Mouse (Mus musculus) Patski (cell line): ENCODE data around the gene Brd2. TPM values are rescaled to one million over a fixed set of nuclear protein-coding genes. Genes with fewer than 3 reads are reported as not detected.
A peak's percentile ranks its signal among the peaks of the same experiment; 100 is the strongest.

Experiments
- ATAC-seq: fragments of 100-300 bp; one replicate; pipeline ENCODE4 v1.8.0; 2021
- CTCF ChIA-PET: fragments of 350-600 bp; sonication (Branson Sonifier 250); formaldehyde crosslinking; loops from one replicate; lab custom pipeline; 2022; ENCODE audit warnings: inconsistent platforms; lab: Charles Lee
- POLR2A ChIA-PET: fragments of 350-600 bp; sonication (Branson Sonifier 250); formaldehyde crosslinking; loops from one replicate; lab custom pipeline; 2022; ENCODE audit warnings: antibody characterized with exemption, inconsistent platforms; lab: Charles Lee
- DNase-seq: peaks from one replicate; pipeline ENCODE4 v3.0.0-alpha.2; 2011; ENCODE audit warnings: low read depth, low spot score
- H3K27me3 ChIP-seq: fragments of 371-371 bp; one replicate; pipeline ENCODE4 v1.5.1; 2021
- CTCF ChIP-seq: fragments of 100-300 bp; IDR thresholded peaks from one replicate; pipeline ENCODE4 v1.5.1; 2021
- in situ Hi-C: fragments of 300-500 bp; cut with MboI; formaldehyde crosslinking; loops from 3 replicates; pipeline ENCODE4 v1.11.1; 2018; ENCODE audit warnings: low pct_unique_long_range_greater_than_20kb, mixed read lengths
- polyA plus RNA-seq: library from polyadenylated mRNA; unstranded; gene quantifications from one replicate; pipeline ENCODE4 v1.2.3, GENCODE M21; 2021

The Brd2 gene
- polyA plus RNA-seq, 1 experiment from 2014 or later = 239 TPM

DNA sequence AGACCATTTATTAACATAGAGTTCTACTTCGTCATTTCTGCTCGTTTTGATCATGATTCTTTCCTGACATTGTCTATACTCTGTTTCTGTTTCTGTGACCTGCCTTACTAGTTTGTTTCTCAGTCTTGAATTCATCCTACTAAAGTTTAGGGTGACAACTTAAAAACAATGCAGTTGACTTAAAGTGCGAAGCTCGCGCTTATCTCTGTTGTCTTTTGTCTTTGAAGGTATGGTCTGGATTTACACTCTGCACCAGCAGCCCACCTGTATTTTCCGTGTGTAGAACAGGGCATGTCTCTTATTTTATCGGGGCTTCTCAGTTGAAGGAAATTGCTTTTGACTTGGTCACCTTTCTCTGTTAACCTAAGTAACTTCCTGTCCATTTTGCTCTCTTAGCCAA lies 677 bp upstream of the Brd2 start:
- CTCF ChIA-PET = interaction anchor here (1.1 to 4.4 kb wide), 2 partner anchors 11 kb away, joined by 3 to 33 read pairs; no protein-coding TSS in a partner anchor
- no peak for TF ChIP-seq CTCF
- DNase-seq (no peak), ATAC-seq (no peak)
- no peaks in the 10 kb centered on the region for H3K27me3 ChIP-seq
- in situ Hi-C loops = loop anchor here (25.0 kb wide), 1 partner anchor 1789 kb away; the partner anchor contains the start of genes Atat1, Mrps18b and Ppp1r10
- POLR2A ChIA-PET = interaction anchor here (0.8 kb wide), 1 partner anchor 12 kb away, joined by 3 read pairs; no protein-coding TSS in a partner anchor

DNA sequence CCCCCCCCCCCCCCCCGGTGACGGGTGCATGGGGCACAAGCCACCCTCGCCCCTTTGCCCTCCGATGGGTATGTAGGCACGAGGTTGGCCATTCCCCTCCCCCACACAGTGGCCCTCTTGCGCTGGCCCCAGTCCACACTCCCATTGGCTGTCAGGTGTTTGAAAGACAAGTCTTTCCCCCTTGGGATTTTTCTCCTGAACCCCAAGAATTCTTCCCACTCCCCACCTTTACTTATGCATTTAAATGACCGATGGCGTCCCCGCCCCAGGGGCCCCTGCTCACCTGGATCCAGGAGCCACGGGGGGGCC lies 601 bp downstream of the Brd2 start:
- in situ Hi-C loops = loop anchor here (25.0 kb wide), 1 partner anchor 1790 kb away; the partner anchor contains the start of genes Atat1, Mrps18b and Ppp1r10
- CTCF ChIA-PET = interaction anchor here (6.9 kb wide), 1 partner anchor 12 kb away, joined by 42 read pairs; no protein-coding TSS in a partner anchor

GRCm38 (mm10) chr17:34121172-34121878 lies 1.1 kb downstream of the Brd2 start:
- TF ChIP-seq CTCF = no peak
- in situ Hi-C loops = loop anchor here (25.0 kb wide), 1 partner anchor 1791 kb away; the partner anchor contains the start of genes Atat1, Mrps18b and Ppp1r10
- ATAC-seq = peak; percentile 27
- peak; percentile 85 for DNase-seq
- ChIA-PET CTCF (interaction anchor here (6.9 kb wide), 1 partner anchor 13 kb away, joined by 42 read pairs; no protein-coding TSS in a partner anchor), POLR2A (interaction anchor here (0.7 to 1.4 kb wide), 6 partner anchors 9 to 93 kb away, joined by 3 to 5 read pairs (median 4); no protein-coding TSS in a partner anchor)
- no peaks in the 10 kb centered on the region for H3K27me3 ChIP-seq

More for the DNA sequence above, 601 bp downstream of the Brd2 start:
- no peak for TF ChIP-seq CTCF
- POLR2A ChIA-PET = interaction anchor here (0.8 to 1.4 kb wide), 5 partner anchors 8 to 14 kb away, joined by 3 to 5 read pairs (median 4); no protein-coding TSS in a partner anchor
- no peak for ATAC-seq
- no peaks in the 10 kb centered on the region for H3K27me3 ChIP-seq
- no peak for DNase-seq

DNA sequence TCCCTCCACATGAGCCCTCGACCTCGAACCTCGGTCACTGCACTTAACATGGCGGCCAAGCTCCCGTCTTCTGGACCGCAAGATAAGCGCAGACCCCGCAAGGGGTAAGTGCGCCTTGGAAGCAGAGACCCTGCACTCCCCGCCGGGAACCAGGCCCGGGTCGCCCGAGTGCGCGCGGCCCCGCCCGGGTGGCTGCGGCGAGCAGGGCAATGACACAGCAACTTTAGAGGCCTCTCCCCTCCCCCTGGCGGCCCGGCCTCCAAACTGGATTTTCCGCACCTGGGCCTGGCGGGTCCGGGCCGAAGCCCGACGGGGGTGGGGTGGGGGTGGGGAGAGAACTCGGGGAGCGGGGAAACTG lies 1.6 kb downstream of the Brd2 start:
- in situ Hi-C loops = loop anchor here (25.0 kb wide), 1 partner anchor 1792 kb away; the partner anchor contains the start of genes Atat1, Mrps18b and Ppp1r10

GRCm38 (mm10) chr17:34120180-34120723 lies 2.2 kb downstream of the Brd2 start:
- H3K27me3 ChIP-seq = no peaks in the 10 kb centered on the region
- no peak for TF ChIP-seq CTCF
- CTCF ChIA-PET = interaction anchor here (1.5 to 6.9 kb wide), 2 partner anchors 10 to 14 kb away, joined by 4 to 42 read pairs; no protein-coding TSS in a partner anchor
- in situ Hi-C loops = loop anchor here (25.0 kb wide), 1 partner anchor 1792 kb away; the partner anchor contains the start of genes Atat1, Mrps18b and Ppp1r10
- POLR2A ChIA-PET = interaction anchor here (0.9 to 3.4 kb wide), 4 partner anchors 9 to 27 kb away, joined by 3 to 19 read pairs (median 13); no protein-coding TSS in a partner anchor
- DNase-seq (no peak), ATAC-seq (no peak)

More for the DNA sequence above, 1.6 kb downstream of the Brd2 start:
- ATAC-seq (no peak), DNase-seq (no peak)
- no peak for TF ChIP-seq CTCF
- H3K27me3 ChIP-seq = no peaks in the 10 kb centered on the region
- ChIA-PET POLR2A (interaction anchor here (0.9 to 3.4 kb wide), 7 partner anchors 8 to 28 kb away, joined by 3 to 19 read pairs (median 5); no protein-coding TSS in a partner anchor), CTCF (interaction anchor here (6.9 kb wide), 1 partner anchor 14 kb away, joined by 42 read pairs; no protein-coding TSS in a partner anchor)

- DNase-seq (peak; percentile 95), ATAC-seq (peak; percentile 40)
- TF ChIP-seq CTCF = no peak
- no peaks in the 10 kb centered on the region for H3K27me3 ChIP-seq
- ChIA-PET POLR2A (interaction anchor here (0.9 to 3.4 kb wide), 5 partner anchors 10 to 45 kb away, joined by 3 to 19 read pairs (median 12); no protein-coding TSS in a partner anchor), CTCF (interaction anchor here (1.5 to 6.9 kb wide), 2 partner anchors 10 to 15 kb away, joined by 4 to 42 read pairs; no protein-coding TSS in a partner anchor)
- in situ Hi-C loops = loop anchor here (25.0 kb wide), 1 partner anchor 1793 kb away; the partner anchor contains the start of genes Atat1, Mrps18b and Ppp1r10
These were observed 2.9 kb downstream of the Brd2 start, which contains the start of gene H2-DMa for GRCm38 (mm10) chr17:34119249-34120179. Gene H2-DMa (plus strand): TSS chr17:34119541.

DNA sequence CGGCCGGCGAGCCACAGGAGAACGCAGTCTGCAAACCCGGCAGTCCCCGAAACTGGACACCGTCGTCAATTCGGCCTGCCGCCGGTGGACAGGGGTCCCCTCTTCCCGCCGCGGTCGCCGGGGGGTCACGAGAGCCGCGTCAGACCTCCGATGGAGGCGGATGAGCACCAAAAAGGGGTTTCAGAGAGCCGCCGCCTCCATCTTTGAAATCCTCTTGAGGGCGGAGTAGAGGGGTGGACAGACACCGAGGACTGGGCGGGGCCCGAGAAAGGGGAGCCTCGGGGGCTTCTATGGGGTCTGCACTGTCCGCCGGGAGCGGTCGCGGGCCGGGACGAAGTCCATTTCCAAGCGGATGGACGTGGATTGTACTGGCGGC lies 3.6 kb downstream of the Brd2 start:
- TF ChIP-seq CTCF = no peak
- in situ Hi-C loops = loop anchor here (25.0 kb wide), 1 partner anchor 1793 kb away; the partner anchor contains the start of genes Atat1, Mrps18b and Ppp1r10
- ATAC-seq (no peak), DNase-seq (no peak)
- CTCF ChIA-PET = interaction anchor here (1.5 to 6.9 kb wide), 2 partner anchors 9 to 15 kb away, joined by 4 to 42 read pairs; no protein-coding TSS in a partner anchor
- POLR2A ChIA-PET = interaction anchor here (0.8 to 3.4 kb wide), 5 partner anchors 9 to 46 kb away, joined by 3 to 19 read pairs (median 12); no protein-coding TSS in a partner anchor
- no peaks in the 10 kb centered on the region for H3K27me3 ChIP-seq

- in situ Hi-C loops = loop anchor here (25.0 kb wide), 1 partner anchor 1794 kb away; the partner anchor contains the start of genes Atat1, Mrps18b and Ppp1r10
- TF ChIP-seq CTCF = no peak
- ChIA-PET CTCF (interaction anchor here (0.8 to 6.9 kb wide), 3 partner anchors 8 to 25 kb away, joined by 3 to 42 read pairs (median 4); no protein-coding TSS in a partner anchor), POLR2A (interaction anchor here (0.8 to 3.4 kb wide), 4 partner anchors 9 to 47 kb away, joined by 3 to 19 read pairs (median 8); no protein-coding TSS in a partner anchor)
- no peak for ATAC-seq
- peak; percentile 47 for DNase-seq
- H3K27me3 ChIP-seq = no peaks in the 10 kb centered on the region
These were observed 4.1 kb downstream of the Brd2 start for GRCm38 (mm10) chr17:34118113-34118872.
